Mouse (Mus musculus): ENCODE measurements around the gene Srsf7.

GRCm38 (mm10) chr17:80157489-80157888 is 49.6 kb downstream of the Srsf7 start:
- TF ChIP-seq CTCF (IDR thresholded peaks at IDR 0.05; ENCODE audit: low read depth) (no peak), EP300 (IDR thresholded peaks at IDR 0.05; ENCODE audit: low read depth) (no peak)

Data from heart, postnatal 0 days (tissue).